Mouse (Mus musculus) neural tube, embryonic 14.5 days (tissue): ENCODE data around the gene Gm10985. TPM values are rescaled to one million over a fixed set of nuclear protein-coding genes. Genes with fewer than 3 reads are reported as not detected.

Experiments
- ATAC-seq: fragments of 200-750 bp; cut with Nextera tagmentation; 2 replicates; pipeline ENCODE4 v1.8.0; 2017; ENCODE audit warnings: low read depth, mild to moderate bottlenecking, moderate TSS enrichment, moderate library complexity
- H3K27ac ChIP-seq: fragments of 300-500 bp; sonication (generic); 2 replicates; pipeline ENCODE4 v1.5.1; 2014; ENCODE audit warnings: low read depth, mild to moderate bottlenecking, control low read depth, low read length, moderate library complexity, mixed read lengths
- H3K27me3 ChIP-seq: fragments of 300-500 bp; sonication (generic); 2 replicates; pipeline ENCODE4 v1.6.1; 2014; ENCODE audit warnings: low read length; ENCODE audit not compliant: control insufficient read depth, insufficient read depth
- H3K36me3 ChIP-seq: fragments of 300-500 bp; sonication (generic); 2 replicates; pipeline ENCODE4 v1.6.1; 2014; ENCODE audit warnings: low read length, mixed read lengths; ENCODE audit not compliant: control insufficient read depth, insufficient read depth
- H3K4me1 ChIP-seq: fragments of 300-500 bp; sonication (generic); 2 replicates; pipeline ENCODE4 v1.6.1; 2014; ENCODE audit warnings: low read length; ENCODE audit not compliant: control insufficient read depth, insufficient read depth
- H3K4me2 ChIP-seq: fragments of 300-500 bp; sonication (generic); 2 replicates; pipeline ENCODE4 v1.6.1; 2014; ENCODE audit warnings: mild to moderate bottlenecking, low read depth, low read length, control low read depth
- H3K4me3 ChIP-seq: fragments of 300-500 bp; sonication (generic); 2 replicates; pipeline ENCODE4 v1.5.1; 2014; ENCODE audit warnings: low read depth, low read length, control low read depth, mixed read lengths
- H3K9ac ChIP-seq: fragments of 300-500 bp; sonication (generic); replicated peaks from 2 replicates; pipeline ENCODE4 v1.6.1; 2014; ENCODE audit warnings: low read depth, mild to moderate bottlenecking, control low read depth, low read length, mixed read lengths
- H3K9me3 ChIP-seq: fragments of 300-500 bp; sonication (generic); 2 replicates; pipeline ENCODE4 v1.6.1; 2016; ENCODE audit warnings: low read length; ENCODE audit not compliant: control insufficient read depth
- WGBS: fragments of 180-500 bp; shearing (Covaris S2); extraction: QIAGEN DNeasy Blood & Tissue Kit; methylation state at CpG from one replicate; pipeline ENCODE4 v1.1.7; 2014; 5-methylcytosine and 5-hydroxymethylcytosine counted together
- polyA plus RNA-seq: library from polyadenylated mRNA; unstranded; fragments of >200 nt; fragmentation: Nextera tagmentation; extraction: Ambion mirVana; gene quantifications from 2 replicates; pipeline ENCODE4 v1.2.1, GENCODE M21; 2014

The Gm10985 gene
- polyA plus RNA-seq, result not detected in 2 replicates

GRCm38 (mm10) chr3:53844786-53845185 is at the start of gene Gm10985:
Gene Gm10985, plus strand, starts transcription at chr3:53845086.
- no peaks in the 10 kb centered on the region for H3K4me1 ChIP-seq
- 90% methylated on average over 2 of the region's 2 CpGs for WGBS
- H3K4me3 ChIP-seq, result no peak within 1 kb of the TSS
- ATAC-seq, result no peak
- no peaks in the 10 kb centered on the region for H3K9me3 ChIP-seq
- no peak within 1 kb of the TSS for H3K4me2 ChIP-seq
- no peaks in the 10 kb centered on the region for H3K27me3 ChIP-seq
- no peak within 1 kb of the TSS for H3K9ac ChIP-seq
- no peak within 1 kb of the TSS for H3K27ac ChIP-seq
- H3K36me3 ChIP-seq, result no peaks in the 10 kb centered on the region

- Histone ChIP-seq H3K9ac (no peak overlapping the region), H3K4me3 (no peak overlapping the region), H3K9me3 (no peaks in the 10 kb centered on the region), H3K4me2 (no peak overlapping the region), H3K4me1 (no peaks in the 10 kb centered on the region), H3K36me3 (no peaks in the 10 kb centered on the region), H3K27ac (no peak overlapping the region), H3K27me3 (no peaks in the 10 kb centered on the region)
- ATAC-seq, result no peak
- WGBS, result 83% methylated on average over 1 of the region's 1 CpGs
Measured at GRCm38 (mm10) chr3:53796933-53797332, 48.0 kb upstream of the Gm10985 start.

DNA sequence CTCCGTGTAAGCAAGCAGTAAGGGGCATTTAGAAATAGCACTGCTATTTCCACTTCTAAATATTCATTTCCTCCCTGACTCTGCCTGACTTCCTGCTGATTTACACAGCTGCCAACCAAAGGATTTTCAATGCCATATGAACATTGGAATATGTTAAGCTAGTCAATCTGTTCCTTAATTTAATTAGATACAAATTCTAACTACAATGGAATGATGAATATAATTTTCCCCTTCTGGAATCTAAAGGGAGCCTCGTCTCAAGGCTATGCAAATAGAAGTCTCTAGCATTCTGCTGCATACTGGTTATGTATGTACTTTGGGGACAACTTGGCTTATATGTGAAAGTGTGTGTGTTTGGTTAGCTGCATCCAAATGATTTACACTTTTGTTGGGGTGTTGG is 45.2 kb upstream of the Gm10985 start:
- H3K27me3 ChIP-seq, result no peaks in the 10 kb centered on the region
- no peaks in the 10 kb centered on the region for H3K9me3 ChIP-seq
- 55% methylated on average over 2 of the region's 2 CpGs for WGBS
- no peak for ATAC-seq
- no peaks in the 10 kb centered on the region for H3K36me3 ChIP-seq
- H3K4me2 ChIP-seq, result no peak overlapping the region
- H3K9ac ChIP-seq, result no peak overlapping the region
- no peak overlapping the region for H3K27ac ChIP-seq
- H3K4me1 ChIP-seq, result no peaks in the 10 kb centered on the region
- H3K4me3 ChIP-seq, result no peak overlapping the region

DNA sequence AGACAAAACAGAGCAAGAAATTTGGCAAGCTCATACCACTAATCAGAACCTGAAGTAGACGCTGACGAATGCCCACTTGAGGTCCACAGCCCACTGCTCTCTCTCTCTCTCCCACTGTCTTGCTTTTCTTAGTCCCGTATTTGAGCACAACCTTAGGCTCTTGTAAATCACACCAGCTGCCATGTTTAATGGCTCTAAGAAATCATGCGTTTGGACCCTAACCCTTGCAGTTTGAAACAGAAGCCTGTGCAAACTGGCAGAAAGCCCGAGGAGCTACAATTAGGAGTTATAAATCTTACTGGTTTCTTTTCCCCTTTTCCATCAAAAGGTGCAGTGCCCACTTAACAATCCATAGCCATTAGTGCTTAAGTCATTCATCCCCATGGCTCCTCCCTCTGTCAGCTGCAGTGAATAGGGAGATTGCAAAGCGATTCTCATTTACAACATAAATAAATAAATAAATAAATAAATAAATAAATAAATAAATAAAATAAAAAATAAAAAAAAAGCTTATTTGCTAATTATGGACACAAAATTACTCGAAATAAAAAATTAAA is 31.4 kb upstream of the Gm10985 start:
- Histone ChIP-seq H3K4me2 (no peak overlapping the region), H3K36me3 (no peaks in the 10 kb centered on the region), H3K27ac (no peak overlapping the region), H3K27me3 (no peaks in the 10 kb centered on the region), H3K9ac (no peak overlapping the region), H3K4me3 (no peak overlapping the region), H3K4me1 (no peaks in the 10 kb centered on the region), H3K9me3 (no peaks in the 10 kb centered on the region)
- WGBS, result 18% methylated on average over 7 of the region's 7 CpGs
- peak; percentile 95 for ATAC-seq

GRCm38 (mm10) chr3:53834238-53834637 is 10.6 kb upstream of the Gm10985 start:
- no peaks in the 10 kb centered on the region for H3K4me1 ChIP-seq
- no peak for ATAC-seq
- H3K27me3 ChIP-seq, result no peaks in the 10 kb centered on the region
- H3K4me3 ChIP-seq, result no peak overlapping the region
- no peaks in the 10 kb centered on the region for H3K9me3 ChIP-seq
- H3K36me3 ChIP-seq, result no peaks in the 10 kb centered on the region
- H3K27ac ChIP-seq, result no peak overlapping the region
- no peak overlapping the region for H3K9ac ChIP-seq
- H3K4me2 ChIP-seq, result no peak overlapping the region
- 80% methylated on average over 2 of the region's 2 CpGs for WGBS

GRCm38 (mm10) chr3:53846206-53846928 is 1.5 kb downstream of the Gm10985 start:
- Histone ChIP-seq H3K27me3 (no peaks in the 10 kb centered on the region), H3K4me3 (no peak overlapping the region), H3K36me3 (no peaks in the 10 kb centered on the region), H3K4me2 (no peak overlapping the region), H3K27ac (no peak overlapping the region), H3K9me3 (no peaks in the 10 kb centered on the region), H3K4me1 (no peaks in the 10 kb centered on the region), H3K9ac (no peak overlapping the region)
- WGBS, result 84% methylated on average over 7 of the region's 7 CpGs
- no peak for ATAC-seq

GRCm38 (mm10) chr3:53847726-53848125 is 2.8 kb downstream of the Gm10985 start:
- H3K4me2 ChIP-seq, result no peak overlapping the region
- no peak overlapping the region for H3K4me3 ChIP-seq
- no peak overlapping the region for H3K27ac ChIP-seq
- 44% methylated on average over 4 of the region's 4 CpGs for WGBS
- no peaks in the 10 kb centered on the region for H3K9me3 ChIP-seq
- ATAC-seq, result peak; percentile 56; the same call in 1 of the 2 replicates
- H3K4me1 ChIP-seq, result no peaks in the 10 kb centered on the region
- H3K36me3 ChIP-seq, result no peaks in the 10 kb centered on the region
- H3K9ac ChIP-seq, result no peak overlapping the region
- no peaks in the 10 kb centered on the region for H3K27me3 ChIP-seq

DNA sequence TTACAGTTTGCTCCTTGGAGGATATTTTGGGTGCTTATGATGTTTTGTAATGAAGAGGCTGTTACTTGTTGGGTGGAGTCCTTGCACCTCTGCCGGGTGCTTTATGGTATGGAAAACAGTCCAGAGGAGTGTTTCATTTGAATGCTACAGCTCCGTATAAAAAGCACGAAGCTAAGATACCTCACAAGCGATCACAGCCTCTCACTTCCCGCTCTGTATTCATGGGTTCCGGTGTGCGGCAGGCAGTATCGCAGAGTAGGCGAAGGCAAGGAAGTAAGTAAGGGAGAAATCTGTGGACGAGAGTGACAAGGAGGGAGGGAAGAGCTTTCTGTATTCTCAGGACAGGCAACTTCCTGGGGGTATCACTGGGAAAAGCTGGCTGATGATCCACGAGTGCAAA is 3.4 kb downstream of the Gm10985 start:
- no peaks in the 10 kb centered on the region for H3K4me1 ChIP-seq
- H3K9ac ChIP-seq, result no peak overlapping the region
- no peaks in the 10 kb centered on the region for H3K9me3 ChIP-seq
- no peaks in the 10 kb centered on the region for H3K27me3 ChIP-seq
- 82% methylated on average over 11 of the region's 11 CpGs for WGBS
- ATAC-seq, result no peak
- H3K4me2 ChIP-seq, result no peak overlapping the region
- no peaks in the 10 kb centered on the region for H3K36me3 ChIP-seq
- H3K27ac ChIP-seq, result no peak overlapping the region
- H3K4me3 ChIP-seq, result no peak overlapping the region

DNA sequence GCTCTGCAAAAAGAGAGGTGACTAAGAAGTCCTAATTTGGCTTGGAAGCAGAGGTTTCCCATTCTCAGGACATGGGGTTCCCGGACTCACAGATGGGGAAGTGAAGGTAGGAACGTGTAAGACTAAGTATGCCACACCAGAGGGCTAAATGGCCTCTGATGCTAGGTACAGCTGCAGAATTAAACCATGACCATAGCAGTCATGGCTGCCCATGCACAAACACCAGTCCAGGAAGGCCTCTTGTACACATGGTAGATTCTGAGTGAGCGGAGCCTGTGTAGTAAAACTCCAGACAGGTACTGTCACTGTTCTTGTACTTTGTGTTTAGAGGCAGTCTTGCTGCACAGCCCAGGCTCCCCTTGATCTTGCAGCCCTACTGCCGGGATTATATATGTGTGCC is 9.4 kb downstream of the Gm10985 start:
- Histone ChIP-seq H3K4me3 (no peak overlapping the region), H3K36me3 (peaks cover 18% of the 10 kb centered on the region), H3K4me1 (no peaks in the 10 kb centered on the region), H3K4me2 (no peak overlapping the region), H3K27ac (no peak overlapping the region), H3K27me3 (no peaks in the 10 kb centered on the region), H3K9me3 (no peaks in the 10 kb centered on the region), H3K9ac (no peak overlapping the region)
- ATAC-seq, result no peak
- WGBS, result 83% methylated on average over 4 of the region's 4 CpGs
